Mouse (Mus musculus) limb, embryonic 11.5 days (tissue): ENCODE data around the gene Syt13. TPM values are rescaled to one million over a fixed set of nuclear protein-coding genes. Genes with fewer than 3 reads are reported as not detected.

ENCODE experiments used
- ATAC-seq: fragments of 200-750 bp; cut with Nextera tagmentation; 2 replicates; pipeline ENCODE4 v1.8.0; 2017; ENCODE audit warnings: low read depth; ENCODE audit not compliant: insufficient number of reproducible peaks, low FRiP score, low TSS enrichment
- DNase-seq: peaks from one replicate; pipeline ENCODE4 v3.0.0-alpha.2; 2015; ENCODE audit warnings: low spot score
- H3K27ac ChIP-seq: fragments of 300-500 bp; sonication (generic); replicated peaks from 2 replicates; pipeline ENCODE4 v1.5.1; 2014; ENCODE audit warnings: low read depth, mild to moderate bottlenecking, low read length
- H3K27me3 ChIP-seq: fragments of 300-500 bp; sonication (generic); 2 replicates; pipeline ENCODE4 v1.6.1; 2014; ENCODE audit warnings: mild to moderate bottlenecking, low read length, mixed read lengths; ENCODE audit not compliant: control insufficient read depth, insufficient read depth
- H3K36me3 ChIP-seq: fragments of 300-500 bp; sonication (generic); 2 replicates; pipeline ENCODE4 v1.6.1; 2014; ENCODE audit warnings: mild to moderate bottlenecking, low read length, moderate library complexity, mixed read lengths; ENCODE audit not compliant: control insufficient read depth, insufficient read depth
- H3K4me1 ChIP-seq: fragments of 300-500 bp; sonication (generic); 2 replicates; pipeline ENCODE4 v1.6.1; 2014; ENCODE audit warnings: low read length, mixed read lengths; ENCODE audit not compliant: control insufficient read depth, insufficient read depth
- H3K4me2 ChIP-seq: fragments of 300-500 bp; sonication (generic); 2 replicates; pipeline ENCODE4 v1.6.1; 2014; ENCODE audit warnings: low read depth, mild to moderate bottlenecking, moderate library complexity; ENCODE audit not compliant: severe bottlenecking
- H3K4me3 ChIP-seq: fragments of 300-500 bp; sonication (generic); 2 replicates; pipeline ENCODE4 v1.5.1; 2014; ENCODE audit warnings: low read depth, low read length
- H3K9ac ChIP-seq: fragments of 300-500 bp; sonication (generic); 2 replicates; pipeline ENCODE4 v1.6.1; 2014; ENCODE audit warnings: mild to moderate bottlenecking, low read length
- H3K9me3 ChIP-seq: fragments of 300-500 bp; sonication (generic); 2 replicates; pipeline ENCODE4 v1.6.1; 2016; ENCODE audit warnings: low read length; ENCODE audit not compliant: control insufficient read depth
- WGBS: fragments of 180-500 bp; shearing (Covaris S2); extraction: QIAGEN DNeasy Blood & Tissue Kit; methylation state at CpG from one replicate; pipeline ENCODE4 v1.1.7; 2014; 5-methylcytosine and 5-hydroxymethylcytosine counted together
- polyA plus RNA-seq: library from polyadenylated mRNA; unstranded; fragments of >200 nt; fragmentation: Nextera tagmentation; extraction: Ambion mirVana; gene quantifications from 2 replicates; pipeline ENCODE4 v1.2.1, GENCODE M21; 2014

Syt13 gene
- polyA plus RNA-seq, 1 experiment from 2014 or later, result 5.4 TPM

DNA sequence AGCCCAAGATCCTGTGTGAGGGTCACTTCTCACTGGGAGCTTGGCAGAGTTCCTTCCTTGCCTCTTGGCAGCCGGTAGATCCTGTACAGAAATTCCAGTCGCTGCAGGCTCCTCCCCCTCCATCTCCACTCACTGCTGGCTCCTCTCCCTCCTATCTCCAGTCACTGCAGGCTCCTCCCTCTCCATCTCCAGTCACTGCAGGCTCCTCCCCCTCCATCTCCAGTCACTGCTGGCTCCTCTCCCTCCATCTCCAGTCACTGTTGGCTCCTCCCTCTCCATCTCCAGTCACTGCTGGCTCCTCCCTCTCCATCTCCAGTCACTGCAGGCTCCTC lies 31.0 kb upstream of the Syt13 start:
- Histone ChIP-seq H3K27me3 (no peaks in the 10 kb centered on the region), H3K9ac (no peak overlapping the region), H3K4me3 (no peak overlapping the region), H3K9me3 (no peaks in the 10 kb centered on the region), H3K4me1 (0 out of 2 replicates have a peak, but pooled peaks cover 5% of the 10 kb centered on the region), H3K27ac (no peak overlapping the region; the same call in 1 of the 2 replicates), H3K36me3 (no peaks in the 10 kb centered on the region), H3K4me2 (no peak overlapping the region)
- 3% methylated on average over 2 of the region's 2 CpGs for WGBS
- peak; percentile 50 for DNase-seq
- ATAC-seq, result no peak; the same call in 1 of the 2 replicates

- Histone ChIP-seq H3K4me3 (no peak overlapping the region), H3K36me3 (no peaks in the 10 kb centered on the region), H3K4me1 (peaks cover 6% of the 10 kb centered on the region; the same call in 1 of the 2 replicates), H3K27me3 (no peaks in the 10 kb centered on the region), H3K4me2 (no peak overlapping the region), H3K9me3 (no peaks in the 10 kb centered on the region), H3K9ac (no peak overlapping the region), H3K27ac (no peak overlapping the region)
- ATAC-seq (no peak), DNase-seq (no peak)
- 77% methylated on average over 6 of the region's 6 CpGs for WGBS
Observed at GRCm38 (mm10) chr2:92884976-92885375, 29.9 kb upstream of the Syt13 start.

- Histone ChIP-seq H3K27ac (no peak overlapping the region), H3K4me3 (no peak overlapping the region), H3K36me3 (no peaks in the 10 kb centered on the region), H3K9me3 (no peaks in the 10 kb centered on the region), H3K27me3 (no peaks in the 10 kb centered on the region), H3K4me2 (no peak overlapping the region), H3K9ac (no peak overlapping the region), H3K4me1 (peaks cover 13% of the 10 kb centered on the region)
- DNase-seq (no peak), ATAC-seq (no peak)
- WGBS, result 78% methylated on average over 3 of the region's 3 CpGs
Observed at GRCm38 (mm10) chr2:92886862-92887261, 28.0 kb upstream of the Syt13 start.

DNA sequence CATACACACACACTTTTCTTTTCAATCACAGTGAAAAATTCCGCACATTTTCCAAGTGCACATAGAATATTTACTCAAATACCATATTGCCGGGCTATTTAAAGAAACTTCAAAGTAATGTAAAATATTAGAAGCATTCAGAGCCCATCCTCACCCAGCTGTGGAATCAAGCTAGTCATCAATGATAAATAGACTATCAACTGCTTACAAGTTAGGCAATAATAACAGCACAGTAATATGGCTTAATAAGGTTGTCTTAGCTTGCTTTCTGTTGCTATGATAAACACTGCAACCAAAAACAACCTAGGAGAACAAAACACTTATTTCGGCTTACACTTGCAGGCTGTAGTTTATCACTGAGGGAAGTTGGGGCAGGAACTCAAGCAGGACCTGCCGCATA lies 22.4 kb upstream of the Syt13 start:
- H3K4me2 ChIP-seq, result no peak overlapping the region
- ATAC-seq, result no peak
- H3K27me3 ChIP-seq, result no peaks in the 10 kb centered on the region
- no peaks in the 10 kb centered on the region for H3K36me3 ChIP-seq
- H3K9ac ChIP-seq, result no peak overlapping the region
- no peak overlapping the region for H3K4me3 ChIP-seq
- 95% methylated on average over 4 of the region's 4 CpGs for WGBS
- no peak overlapping the region for H3K27ac ChIP-seq
- peaks cover 10% of the 10 kb centered on the region for H3K4me1 ChIP-seq
- DNase-seq, result no peak
- H3K9me3 ChIP-seq, result no peaks in the 10 kb centered on the region

DNA sequence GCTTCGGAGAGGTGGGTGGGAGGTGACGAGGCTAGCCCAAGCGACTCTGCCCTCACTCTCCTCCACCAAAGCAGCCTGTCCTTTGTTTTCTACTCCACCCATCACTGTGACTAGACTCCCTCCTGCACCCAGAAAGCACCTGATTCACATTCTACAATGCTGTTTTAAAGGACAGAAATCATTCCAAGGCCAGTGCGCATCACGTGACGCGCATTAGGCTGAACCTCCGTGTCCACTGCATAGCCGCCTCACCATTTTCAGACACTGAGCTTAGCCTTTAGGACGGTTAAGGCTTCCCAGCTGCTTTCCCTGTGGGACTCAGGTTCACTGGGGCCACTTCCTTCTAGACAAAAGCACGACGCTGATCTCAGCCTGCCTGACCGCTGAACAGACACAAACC lies 11.2 kb upstream of the Syt13 start:
- Histone ChIP-seq H3K27me3 (peaks cover 5% of the 10 kb centered on the region; the same call in 1 of the 2 replicates), H3K9me3 (no peaks in the 10 kb centered on the region), H3K36me3 (no peaks in the 10 kb centered on the region), H3K4me3 (no peak overlapping the region), H3K4me1 (peaks cover 7% of the 10 kb centered on the region; the same call in 1 of the 2 replicates), H3K27ac (no peak overlapping the region), H3K9ac (no peak overlapping the region), H3K4me2 (no peak overlapping the region)
- WGBS, result 82% methylated on average over 13 of the region's 13 CpGs
- ATAC-seq (no peak), DNase-seq (no peak)

GRCm38 (mm10) chr2:92904307-92904859 lies 10.5 kb upstream of the Syt13 start:
- Histone ChIP-seq H3K27me3 (peaks cover 5% of the 10 kb centered on the region; the same call in 1 of the 2 replicates), H3K4me2 (no peak overlapping the region), H3K9ac (no peak overlapping the region), H3K4me1 (peaks cover 7% of the 10 kb centered on the region; the same call in 1 of the 2 replicates), H3K27ac (no peak overlapping the region), H3K9me3 (no peaks in the 10 kb centered on the region), H3K36me3 (no peaks in the 10 kb centered on the region), H3K4me3 (no peak overlapping the region)
- DNase-seq (peak; percentile 61), ATAC-seq (no peak)
- WGBS, result 25% methylated on average over 8 of the region's 8 CpGs

DNA sequence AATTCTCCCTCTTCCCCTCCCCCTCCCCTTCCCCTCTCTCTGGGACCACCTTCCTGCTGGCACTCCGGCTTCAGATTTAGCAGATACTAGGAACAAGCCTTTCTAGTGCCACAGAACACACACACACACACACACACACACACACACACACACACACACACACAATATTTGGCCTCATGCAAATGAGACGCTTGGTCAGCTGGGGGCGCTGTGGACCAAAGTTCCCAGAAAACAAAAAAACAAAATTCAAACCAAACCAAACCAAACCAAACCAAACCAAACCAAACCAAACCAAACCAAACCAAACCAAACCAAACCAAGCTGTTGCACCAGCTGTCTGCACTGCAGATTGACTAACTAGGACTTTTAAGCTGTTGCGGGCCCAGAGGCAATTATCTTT lies 4.5 kb upstream of the Syt13 start:
- no peak overlapping the region for H3K9ac ChIP-seq
- H3K9me3 ChIP-seq, result no peaks in the 10 kb centered on the region; the same call in 1 of the 2 replicates
- WGBS, result 62% methylated on average over 4 of the region's 4 CpGs
- DNase-seq, result no peak
- H3K27ac ChIP-seq, result no peak overlapping the region
- H3K4me2 ChIP-seq, result no peak overlapping the region
- H3K4me3 ChIP-seq, result no peak overlapping the region
- H3K36me3 ChIP-seq, result no peaks in the 10 kb centered on the region
- H3K27me3 ChIP-seq, result peaks cover 19% of the 10 kb centered on the region
- no peak for ATAC-seq
- peaks cover 19% of the 10 kb centered on the region for H3K4me1 ChIP-seq

- no peaks in the 10 kb centered on the region for H3K36me3 ChIP-seq
- no peak overlapping the region for H3K4me2 ChIP-seq
- H3K9ac ChIP-seq, result no peak overlapping the region
- H3K27me3 ChIP-seq, result peaks cover 22% of the 10 kb centered on the region
- H3K4me1 ChIP-seq, result peaks cover 28% of the 10 kb centered on the region
- no peak overlapping the region for H3K27ac ChIP-seq
- H3K4me3 ChIP-seq, result no peak overlapping the region
- no peaks in the 10 kb centered on the region; the same call in 1 of the 2 replicates for H3K9me3 ChIP-seq
- ATAC-seq (no peak), DNase-seq (no peak)
Observed at GRCm38 (mm10) chr2:92912312-92912711, 2.6 kb upstream of the Syt13 start.

DNA sequence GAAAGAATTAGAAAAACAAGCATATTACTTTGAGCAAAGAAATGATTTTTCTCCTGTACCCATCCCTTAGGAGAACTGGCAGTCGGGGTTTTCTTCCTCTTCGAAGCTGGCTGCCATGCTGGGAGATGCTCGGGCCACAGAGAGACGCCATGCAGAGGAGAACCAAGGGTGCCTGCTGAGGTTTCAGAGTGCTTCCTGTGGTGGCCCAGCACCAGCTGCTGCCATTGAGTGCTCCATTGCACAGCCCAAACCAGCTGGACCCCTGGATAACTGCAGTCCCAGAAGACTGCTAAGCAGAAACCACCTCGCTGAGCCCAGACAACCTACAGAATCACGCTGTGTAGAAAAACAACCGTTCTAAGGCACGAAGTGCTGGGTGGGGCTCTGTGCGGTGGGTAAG lies 1.6 kb upstream of the Syt13 start:
- Histone ChIP-seq H3K9me3 (no peaks in the 10 kb centered on the region; the same call in 1 of the 2 replicates), H3K27me3 (peaks cover 22% of the 10 kb centered on the region), H3K4me1 (peaks cover 36% of the 10 kb centered on the region), H3K36me3 (no peaks in the 10 kb centered on the region), H3K9ac (no peak overlapping the region), H3K27ac (no peak overlapping the region), H3K4me2 (no peak overlapping the region), H3K4me3 (no peak overlapping the region)
- 20% methylated on average over 9 of the region's 9 CpGs for WGBS
- ATAC-seq (no peak), DNase-seq (no peak)
